Mouse (Mus musculus) ovary, adult 2 months (tissue): ENCODE measurements around the gene Hspa4l. TPM values are rescaled to one million over a fixed set of nuclear protein-coding genes. Genes with fewer than 3 reads are reported as not detected.

Experiments
- polyA plus RNA-seq: library from polyadenylated mRNA; depleted of rRNA; stranded (reverse); fragments of >200 nt; gene quantifications from 2 replicates; pipeline ENCODE4 v1.2.3, GENCODE M21; 2012; rRNA removed

The Hspa4l gene
- polyA plus RNA-seq = 22.6 and 37.6 TPM in 2 replicates

DNA sequence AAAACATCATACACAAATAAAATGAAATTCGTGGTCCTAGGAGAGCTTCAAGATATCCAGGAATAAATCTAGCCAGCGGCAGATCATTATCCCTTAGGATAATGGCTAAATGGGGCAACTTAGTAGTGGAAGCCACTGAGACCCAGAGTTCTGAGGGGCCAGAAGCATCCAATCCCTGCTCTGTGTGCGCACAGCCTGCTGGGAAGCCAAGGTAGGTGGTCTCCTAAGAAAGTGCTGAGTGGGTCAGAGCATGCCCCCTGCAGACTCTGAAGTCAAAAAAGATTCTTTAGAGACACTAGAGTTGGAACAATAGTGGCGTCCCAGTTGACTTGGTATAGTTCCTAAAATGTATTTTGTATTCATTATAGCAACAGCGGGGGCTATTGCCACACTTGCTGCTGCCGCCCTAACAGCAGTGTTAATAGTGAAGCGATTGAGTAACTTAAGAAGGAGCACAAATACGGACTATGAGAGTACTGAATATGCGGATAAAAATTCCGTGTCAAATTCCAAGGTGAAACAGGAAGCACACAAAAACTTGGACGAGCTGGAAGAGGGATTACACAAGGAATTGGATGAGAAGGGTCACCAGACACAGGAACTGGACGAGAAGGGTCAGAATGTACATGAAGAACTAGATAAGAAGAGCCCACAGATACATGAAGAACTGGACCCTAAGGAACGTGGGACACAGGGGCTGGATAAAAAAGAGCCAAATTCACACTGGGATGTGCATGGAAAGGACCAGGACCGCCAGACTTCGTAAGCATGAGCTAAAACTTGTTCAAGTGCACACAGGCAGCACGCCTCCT, at the start of gene Hspa4l:
Gene Hspa4l, plus strand, starts transcription at position 472 of the 812 bp plus-strand sequence.

DNA sequence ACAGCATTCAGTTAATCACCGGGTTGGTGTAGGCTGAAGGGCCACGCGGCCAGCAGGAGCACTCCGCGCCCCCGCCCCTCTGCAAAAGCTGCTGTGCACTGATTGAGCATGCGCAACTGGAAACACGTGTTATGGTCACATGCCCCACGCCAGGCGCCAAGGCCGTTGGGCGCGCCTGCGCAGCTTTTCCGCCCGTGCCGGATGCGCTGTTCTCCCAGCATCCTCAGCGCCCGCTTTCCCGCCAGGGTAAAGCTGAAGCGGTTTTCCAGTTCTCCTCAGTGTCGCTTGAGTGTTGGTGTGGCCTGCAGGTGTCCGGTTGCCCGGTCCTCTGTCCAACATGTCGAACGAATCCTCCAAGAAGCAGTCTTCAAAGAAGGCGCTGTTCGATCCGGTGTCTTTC, 35.6 kb upstream of the Hspa4l start, which contains the start of gene Slc25a31:
Gene Slc25a31, plus strand, starts transcription at position 201 of the 400 bp plus-strand sequence.

DNA sequence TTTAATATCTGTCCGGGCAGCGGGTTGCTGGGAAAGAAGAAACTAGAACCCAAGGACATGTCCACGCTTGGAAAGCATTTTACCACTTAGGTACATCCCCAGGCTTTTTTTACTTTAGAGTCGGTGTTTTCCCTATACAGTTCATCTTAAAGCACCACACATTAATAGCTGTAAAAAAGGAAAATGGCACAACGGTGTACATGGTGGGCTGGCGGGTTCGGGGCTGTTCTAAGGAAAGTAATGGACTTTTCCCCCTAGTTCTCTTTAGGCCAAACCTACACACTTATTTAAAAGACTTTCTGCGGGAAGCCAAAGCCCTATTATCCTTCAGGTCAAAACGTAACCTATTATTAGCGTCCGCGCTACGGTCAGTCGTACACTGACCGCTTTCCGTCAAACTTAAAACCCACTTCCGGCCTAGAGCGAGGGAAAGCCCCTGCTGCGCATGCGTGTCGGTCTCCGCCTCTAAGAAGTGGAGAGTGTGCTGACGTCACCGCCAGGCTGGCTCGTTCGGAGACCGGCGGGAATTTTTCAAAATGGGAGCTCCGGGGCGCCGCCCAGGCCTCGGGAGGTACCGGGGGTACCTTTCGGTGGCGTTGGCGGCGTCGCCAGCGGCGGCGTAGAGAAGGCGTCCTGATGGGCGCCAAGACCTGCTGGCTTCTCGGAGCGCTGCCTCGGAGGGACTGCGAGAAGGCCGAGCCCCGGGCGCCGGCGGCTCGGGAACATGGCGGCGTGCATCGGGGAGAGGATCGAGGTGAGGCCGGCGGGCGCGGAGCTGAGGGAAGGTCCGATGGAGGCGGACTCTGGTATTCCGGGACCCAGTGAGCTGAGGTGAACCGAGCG, 55.5 kb downstream of the Hspa4l start, which contains the start of gene Plk4:
Gene Plk4, plus strand, starts transcription at position 490 of the 843 bp plus-strand sequence.

Other genes starting within 250 kb of the Hspa4l start
- 3.3 and 3.5 TPM in 2 replicates for gene Intu, start 213.2 kb upstream of the Hspa4l start, polyA plus RNA-seq
- gene Slc25a31, start 35.6 kb upstream of the Hspa4l start, polyA plus RNA-seq = 0.46 and 0.51 TPM in 2 replicates
- gene Plk4, start 55.5 kb downstream of the Hspa4l start, polyA plus RNA-seq = 2.9 and 4.4 TPM in 2 replicates
- gene Mfsd8, start 102.4 kb downstream of the Hspa4l start, polyA plus RNA-seq = 1.6 TPM in 2 replicates
- 1.1 and 1.9 TPM in 2 replicates for gene Abhd18, start 102.5 kb downstream of the Hspa4l start, polyA plus RNA-seq
- not detected in 2 replicates for gene 1700034I23Rik, start 158.0 kb downstream of the Hspa4l start, polyA plus RNA-seq
- 7.3 and 11.0 TPM in 2 replicates for gene Larp1b, start 205.3 kb downstream of the Hspa4l start, polyA plus RNA-seq